7 mouse cellular contexts compared by ENCODE assay signal in genomic region chr11:82869506-82870172, GRCm38 (mm10). TPM values are rescaled to one million over a fixed set of nuclear protein-coding genes. Genes with fewer than 3 reads are reported as not detected.
A peak's percentile ranks its signal among the peaks of the same experiment; 100 is the strongest.
DNase-seq lines count a peak whose midpoint lies in the region; ATAC-seq and TF ChIP-seq lines count a peak whose summit lies in the region.

No protein-coding gene starts in this region.

- no peak for DNase-seq in liver, adult 2 months (ENCODE audit: extremely low read depth, low read depth, low spot score)
- DNase-seq in liver (no peak), adipocyte (ENCODE audit: low spot score) (no peak)
- no peak for DNase-seq in embryonic facial prominence, embryonic 14.5 days (ENCODE audit: low spot score)
- no peak for DNase-seq in thymus, postnatal 10 days (ENCODE audit: low spot score in 2 of 2)

- H3K36me3 ChIP-seq in liver, adult 2 months (ENCODE audit: control insufficient read depth, insufficient read depth, low read length): no peaks in the 10 kb centered on the region; the same call in 1 of the 2 replicates
- H3K36me3 ChIP-seq in embryonic facial prominence, embryonic 14.5 days (ENCODE audit: control insufficient read depth, insufficient read depth, low read length): no peaks in the 10 kb centered on the region
- H3K36me3 ChIP-seq in hindbrain, embryonic 16.5 days (ENCODE audit: control insufficient read depth, insufficient read depth, low read length): no peaks in the 10 kb centered on the region
- no peaks in the 10 kb centered on the region for H3K36me3 ChIP-seq in midbrain, embryonic 16.5 days (ENCODE audit: control insufficient read depth, insufficient read depth, low read length)

- no peak for TF ChIP-seq CTCF in liver, adult 2 months (IDR thresholded peaks at IDR 0.05; ENCODE audit: low read depth, low read length)

- peaks cover 2% of the 10 kb centered on the region; the same call in 1 of the 2 replicates for H3K4me1 ChIP-seq in liver, adult 2 months (ENCODE audit: control insufficient read depth, insufficient read depth, low read length)
- H3K4me1 ChIP-seq in embryonic facial prominence, embryonic 14.5 days (ENCODE audit: control insufficient read depth, insufficient read depth, low read length): no peaks in the 10 kb centered on the region
- peaks cover 7% of the 10 kb centered on the region for H3K4me1 ChIP-seq in hindbrain, embryonic 16.5 days (ENCODE audit: control insufficient read depth, insufficient read depth, low read depth, low read length)
- no peaks in the 10 kb centered on the region; the same call in 1 of the 2 replicates for H3K4me1 ChIP-seq in midbrain, embryonic 16.5 days (ENCODE audit: control insufficient read depth, insufficient read depth, low read length)

- peak overlapping the region; percentile 28 for H3K4me3 ChIP-seq in liver, adult 2 months (ENCODE audit: insufficient read depth, low read depth, low read length)
- peak overlapping the region; percentile 81 for H3K4me3 ChIP-seq in embryonic facial prominence, embryonic 14.5 days (ENCODE audit: low read depth, low read length)
- no peak overlapping the region; the same call in 1 of the 2 replicates for H3K4me3 ChIP-seq in hindbrain, embryonic 16.5 days (ENCODE audit: low read length)
- H3K4me3 ChIP-seq in midbrain, embryonic 16.5 days (ENCODE audit: low read depth, low read length): no peak overlapping the region

- peak overlapping the region; percentile 83 for H3K4me2 ChIP-seq in embryonic facial prominence, embryonic 14.5 days (ENCODE audit: low read depth, low read length)
- peak overlapping the region; percentile 81 for H3K4me2 ChIP-seq in hindbrain, embryonic 16.5 days (ENCODE audit: low read length)
- peak overlapping the region; percentile 81 for H3K4me2 ChIP-seq in midbrain, embryonic 16.5 days (ENCODE audit: low read length)

- ATAC-seq in embryonic facial prominence, embryonic 14.5 days (ENCODE audit: low read depth): no peak
- no peak for ATAC-seq in hindbrain, embryonic 16.5 days
- ATAC-seq in midbrain, embryonic 16.5 days: no peak

- H3K79me2 ChIP-seq in liver, adult 2 months (ENCODE audit: control insufficient read depth, insufficient read depth, low read length): peaks cover 9% of the 10 kb centered on the region; the same call in 1 of the 2 replicates

- H3K27ac ChIP-seq in liver, adult 2 months (replicated peaks; ENCODE audit: insufficient read depth, low read depth, low read length): peak overlapping the region; percentile 87
- no peak overlapping the region for H3K27ac ChIP-seq in embryonic facial prominence, embryonic 14.5 days (replicated peaks; ENCODE audit: low read depth, low read length)
- no peak overlapping the region for H3K27ac ChIP-seq in hindbrain, embryonic 16.5 days (ENCODE audit: low read depth, low read length)
- H3K27ac ChIP-seq in midbrain, embryonic 16.5 days (ENCODE audit: low read length): no peak overlapping the region

- 28% methylated on average over 9 of the region's 9 CpGs for WGBS in liver, adult 2 months
- WGBS in embryonic facial prominence, embryonic 14.5 days: 67% methylated on average over 9 of the region's 9 CpGs
- WGBS in hindbrain, embryonic 16.5 days: 69% methylated on average over 9 of the region's 9 CpGs
- 83% methylated on average over 9 of the region's 9 CpGs for WGBS in midbrain, embryonic 16.5 days

- H3K27me3 ChIP-seq in liver, adult 2 months (ENCODE audit: control insufficient read depth, insufficient read depth, low read length): no peaks in the 10 kb centered on the region
- no peaks in the 10 kb centered on the region for H3K27me3 ChIP-seq in embryonic facial prominence, embryonic 14.5 days (replicated peaks; ENCODE audit: control insufficient read depth, insufficient read depth, low read length)
- H3K27me3 ChIP-seq in hindbrain, embryonic 16.5 days (replicated peaks; ENCODE audit: control insufficient read depth, insufficient read depth, low read length): no peaks in the 10 kb centered on the region
- H3K27me3 ChIP-seq in midbrain, embryonic 16.5 days (ENCODE audit: control insufficient read depth, insufficient read depth, low read depth, low read length): no peaks in the 10 kb centered on the region

- H3K9ac ChIP-seq in liver, adult 2 months (ENCODE audit: low read depth, low read length): peak overlapping the region; percentile 91
- peak overlapping the region; percentile 74; the same call in 1 of the 2 replicates for H3K9ac ChIP-seq in embryonic facial prominence, embryonic 14.5 days (ENCODE audit: low read depth, low read length)
- no peak overlapping the region for H3K9ac ChIP-seq in hindbrain, embryonic 16.5 days (ENCODE audit: low read depth, low read length)
- H3K9ac ChIP-seq in midbrain, embryonic 16.5 days (ENCODE audit: low read depth, low read length): no peak overlapping the region

- no peaks in the 10 kb centered on the region for H3K9me3 ChIP-seq in embryonic facial prominence, embryonic 14.5 days (ENCODE audit: control insufficient read depth, low read length)
- H3K9me3 ChIP-seq in hindbrain, embryonic 16.5 days (ENCODE audit: control insufficient read depth, low read length): no peaks in the 10 kb centered on the region
- no peaks in the 10 kb centered on the region for H3K9me3 ChIP-seq in midbrain, embryonic 16.5 days (replicated peaks; ENCODE audit: control insufficient read depth, low read length, poor library complexity, severe bottlenecking)

- no peak for TF ChIP-seq POLR2A in liver, adult 2 months (IDR thresholded peaks at IDR 0.05; ENCODE audit: extremely low read depth, insufficient read depth, low read length)

RNA-seq across cellular contexts. Expression of gene Rffl, which starts 1.4 kb away (rescaled TPM):
- 10.6 and 12.5 TPM in 2 replicates for total RNA-seq in liver, adult 2 months (2014; rRNA removed)
- polyA plus RNA-seq in liver, adult 2 months (2012; rRNA removed): 11.7 and 12.7 TPM in 2 replicates
- polyA plus RNA-seq in embryonic facial prominence, embryonic 14.5 days (2014; fragmentation: Nextera tagmentation; extraction: Ambion mirVana): 9.7 and 10.2 TPM in 2 replicates
- polyA plus RNA-seq in hindbrain, embryonic 16.5 days (2015; fragmentation: Nextera tagmentation; extraction: Ambion mirVana): 3.7 and 3.9 TPM in 2 replicates
- polyA plus RNA-seq in midbrain, embryonic 16.5 days (2015; fragmentation: Nextera tagmentation; extraction: Ambion mirVana): 3.9 and 4.2 TPM in 2 replicates

RNA-seq across cellular contexts. Expression of gene Rad51d, which starts 20.8 kb away (rescaled TPM):
- 4.0 and 5.0 TPM in 2 replicates for total RNA-seq in liver, adult 2 months (2014; rRNA removed)
- polyA plus RNA-seq in liver, adult 2 months (2012; rRNA removed): 8.1 and 9.0 TPM in 2 replicates
- 14.5 and 15.0 TPM in 2 replicates for polyA plus RNA-seq in embryonic facial prominence, embryonic 14.5 days (2014; fragmentation: Nextera tagmentation; extraction: Ambion mirVana)
- 11.9 and 12.9 TPM in 2 replicates for polyA plus RNA-seq in hindbrain, embryonic 16.5 days (2015; fragmentation: Nextera tagmentation; extraction: Ambion mirVana)
- polyA plus RNA-seq in midbrain, embryonic 16.5 days (2015; fragmentation: Nextera tagmentation; extraction: Ambion mirVana): 13.6 and 13.7 TPM in 2 replicates

RNA-seq across cellular contexts. Expression of gene Fndc8, which starts 22.3 kb away (rescaled TPM):
- total RNA-seq in liver, adult 2 months (2014; rRNA removed): 0.20 TPM in 1 of 2 replicates, not detected in the other
- not detected in 2 replicates for polyA plus RNA-seq in liver, adult 2 months (2012; rRNA removed)
- 0.30 and 0.47 TPM in 2 replicates for polyA plus RNA-seq in embryonic facial prominence, embryonic 14.5 days (2014; fragmentation: Nextera tagmentation; extraction: Ambion mirVana)
- 0.51 and 0.99 TPM in 2 replicates for polyA plus RNA-seq in hindbrain, embryonic 16.5 days (2015; fragmentation: Nextera tagmentation; extraction: Ambion mirVana)
- 1.0 and 1.1 TPM in 2 replicates for polyA plus RNA-seq in midbrain, embryonic 16.5 days (2015; fragmentation: Nextera tagmentation; extraction: Ambion mirVana)

RNA-seq across cellular contexts. Expression of gene Nle1, which starts 38.6 kb away (rescaled TPM):
- 2.3 and 2.6 TPM in 2 replicates for total RNA-seq in liver, adult 2 months (2014; rRNA removed)
- 11.0 and 15.6 TPM in 2 replicates for polyA plus RNA-seq in liver, adult 2 months (2012; rRNA removed)
- polyA plus RNA-seq in embryonic facial prominence, embryonic 14.5 days (2014; fragmentation: Nextera tagmentation; extraction: Ambion mirVana): 24.3 and 30.7 TPM in 2 replicates
- polyA plus RNA-seq in hindbrain, embryonic 16.5 days (2015; fragmentation: Nextera tagmentation; extraction: Ambion mirVana): 30.3 and 31.1 TPM in 2 replicates
- 35.7 and 36.8 TPM in 2 replicates for polyA plus RNA-seq in midbrain, embryonic 16.5 days (2015; fragmentation: Nextera tagmentation; extraction: Ambion mirVana)

RNA-seq across cellular contexts. Expression of gene Unc45b, which starts 40.7 kb away (rescaled TPM):
- total RNA-seq in liver, adult 2 months (2014; rRNA removed): 0.46 and 0.81 TPM in 2 replicates
- 0.32 TPM in 2 replicates for polyA plus RNA-seq in liver, adult 2 months (2012; rRNA removed)
- 37.1 and 44.5 TPM in 2 replicates for polyA plus RNA-seq in embryonic facial prominence, embryonic 14.5 days (2014; fragmentation: Nextera tagmentation; extraction: Ambion mirVana)
- 1.4 and 3.3 TPM in 2 replicates for polyA plus RNA-seq in hindbrain, embryonic 16.5 days (2015; fragmentation: Nextera tagmentation; extraction: Ambion mirVana)
- polyA plus RNA-seq in midbrain, embryonic 16.5 days (2015; fragmentation: Nextera tagmentation; extraction: Ambion mirVana): 0.78 and 1.5 TPM in 2 replicates

Comparison
In these comparisons a context has a peak if more than half of its experiments do, and no peak if none do; other contexts are left out.
1. H3K4me3 ChIP-seq: peak in liver, adult 2 months (single experiment) and embryonic facial prominence, embryonic 14.5 days (single experiment); none in hindbrain, embryonic 16.5 days (single experiment) and midbrain, embryonic 16.5 days (single experiment).
2. H3K9ac ChIP-seq: peak in liver, adult 2 months (single experiment) and embryonic facial prominence, embryonic 14.5 days (single experiment); none in hindbrain, embryonic 16.5 days (single experiment) and midbrain, embryonic 16.5 days (single experiment).
3. Peak in every context shown above with its lines, with median percentiles within 50 percentile points of each other: H3K4me2 ChIP-seq.